Mouse (Mus musculus): ENCODE results near the gene Ift52. TPM values are rescaled to one million over a fixed set of nuclear protein-coding genes. Genes with fewer than 3 reads are reported as not detected.
A peak's percentile ranks its signal among the peaks of the same experiment; 100 is the strongest.

The Ift52 gene
- polyA plus RNA-seq, 1 experiment from 2014 or later, result 32.3 TPM

- Histone ChIP-seq H3K4me3 (ENCODE audit: low read depth, low read length) (no peak overlapping the region), H3K4me2 (replicated peaks; ENCODE audit: low read depth) (no peak overlapping the region), H3K4me1 (replicated peaks; ENCODE audit: control insufficient read depth, insufficient read depth) (no peaks in the 10 kb centered on the region), H3K27ac (replicated peaks) (no peak overlapping the region), H3K9ac (ENCODE audit: low read length) (no peak overlapping the region), H3K9me3 (ENCODE audit: control insufficient read depth, low read length) (no peaks in the 10 kb centered on the region), H3K36me3 (ENCODE audit: control insufficient read depth, insufficient read depth, low read length) (no peaks in the 10 kb centered on the region), H3K27me3 (ENCODE audit: control insufficient read depth, insufficient read depth, low read length) (no peaks in the 10 kb centered on the region)
- DNase-seq (ENCODE audit: low spot score) (no peak), ATAC-seq (ENCODE audit: low FRiP score, low TSS enrichment) (no peak)
- WGBS, result 86% methylated on average over 5 of the region's 5 CpGs
- TF ChIP-seq EP300 (optimal IDR thresholded peaks at IDR 0.05) (no peak), CTCF (IDR thresholded peaks at IDR 0.05; ENCODE audit: low read depth) (no peak)
These were observed 65.4 kb downstream of the Ift52 start for GRCm38 (mm10) chr2:163082591-163082990.

- H3K4me1 ChIP-seq (replicated peaks; ENCODE audit: control insufficient read depth, insufficient read depth), result no peaks in the 10 kb centered on the region
- no peak for DNase-seq (ENCODE audit: low spot score)
- H3K4me3 ChIP-seq (ENCODE audit: low read depth, low read length), result no peak overlapping the region
- no peak overlapping the region for H3K27ac ChIP-seq (replicated peaks)
- 85% methylated on average over 3 of the region's 3 CpGs for WGBS
- H3K27me3 ChIP-seq (ENCODE audit: control insufficient read depth, insufficient read depth, low read length), result no peaks in the 10 kb centered on the region
- no peaks in the 10 kb centered on the region for H3K36me3 ChIP-seq (ENCODE audit: control insufficient read depth, insufficient read depth, low read length)
- no peak for ATAC-seq (ENCODE audit: low FRiP score, low TSS enrichment)
- no peak for TF ChIP-seq CTCF (IDR thresholded peaks at IDR 0.05; ENCODE audit: low read depth)
- no peak for TF ChIP-seq EP300 (optimal IDR thresholded peaks at IDR 0.05)
- H3K9ac ChIP-seq (ENCODE audit: low read length), result no peak overlapping the region
- H3K9me3 ChIP-seq (ENCODE audit: control insufficient read depth, low read length), result no peaks in the 10 kb centered on the region
- H3K4me2 ChIP-seq (replicated peaks; ENCODE audit: low read depth), result no peak overlapping the region
These were observed 67.4 kb downstream of the Ift52 start for GRCm38 (mm10) chr2:163084519-163084918.

GRCm38 (mm10) chr2:163085047-163085446, 67.9 kb downstream of the Ift52 start:
- Histone ChIP-seq H3K27me3 (ENCODE audit: control insufficient read depth, insufficient read depth, low read length) (no peaks in the 10 kb centered on the region), H3K36me3 (ENCODE audit: control insufficient read depth, insufficient read depth, low read length) (no peaks in the 10 kb centered on the region), H3K4me2 (replicated peaks; ENCODE audit: low read depth) (no peak overlapping the region), H3K4me3 (ENCODE audit: low read depth, low read length) (no peak overlapping the region), H3K9ac (ENCODE audit: low read length) (no peak overlapping the region), H3K9me3 (ENCODE audit: control insufficient read depth, low read length) (no peaks in the 10 kb centered on the region), H3K4me1 (replicated peaks; ENCODE audit: control insufficient read depth, insufficient read depth) (no peaks in the 10 kb centered on the region), H3K27ac (replicated peaks) (no peak overlapping the region)
- DNase-seq (ENCODE audit: low spot score), result no peak
- WGBS, result 86% methylated on average over 6 of the region's 6 CpGs
- ATAC-seq (ENCODE audit: low FRiP score, low TSS enrichment), result no peak
- TF ChIP-seq CTCF (IDR thresholded peaks at IDR 0.05; ENCODE audit: low read depth), result no peak
- TF ChIP-seq EP300 (optimal IDR thresholded peaks at IDR 0.05), result no peak

- WGBS, result 76% methylated on average over 8 of the region's 8 CpGs
- DNase-seq (ENCODE audit: low spot score) (no peak), ATAC-seq (ENCODE audit: low FRiP score, low TSS enrichment) (no peak)
- Histone ChIP-seq H3K9me3 (ENCODE audit: control insufficient read depth, low read length) (no peaks in the 10 kb centered on the region), H3K9ac (ENCODE audit: low read length) (no peak overlapping the region), H3K27me3 (ENCODE audit: control insufficient read depth, insufficient read depth, low read length) (no peaks in the 10 kb centered on the region), H3K27ac (replicated peaks) (no peak overlapping the region), H3K4me3 (ENCODE audit: low read depth, low read length) (no peak overlapping the region), H3K36me3 (ENCODE audit: control insufficient read depth, insufficient read depth, low read length) (no peaks in the 10 kb centered on the region), H3K4me1 (replicated peaks; ENCODE audit: control insufficient read depth, insufficient read depth) (no peaks in the 10 kb centered on the region), H3K4me2 (replicated peaks; ENCODE audit: low read depth) (no peak overlapping the region)
- TF ChIP-seq CTCF (IDR thresholded peaks at IDR 0.05; ENCODE audit: low read depth) (no peak), EP300 (optimal IDR thresholded peaks at IDR 0.05) (no peak)
These were observed 69.4 kb downstream of the Ift52 start for GRCm38 (mm10) chr2:163086561-163086960.

GRCm38 (mm10) chr2:163087728-163088127, 70.6 kb downstream of the Ift52 start, which contains the start of gene Gtsf1l:
TSS of gene Gtsf1l (minus strand) at chr2:163087855.
- H3K9me3 ChIP-seq (ENCODE audit: control insufficient read depth, low read length), result no peaks in the 10 kb centered on the region
- H3K4me3 ChIP-seq (ENCODE audit: low read depth, low read length), result no peak within 1 kb of the TSS
- no peak within 1 kb of the TSS for H3K27ac ChIP-seq (replicated peaks)
- TF ChIP-seq EP300 (optimal IDR thresholded peaks at IDR 0.05) (no peak), CTCF (IDR thresholded peaks at IDR 0.05; ENCODE audit: low read depth) (no peak)
- no peaks in the 10 kb centered on the region for H3K4me1 ChIP-seq (replicated peaks; ENCODE audit: control insufficient read depth, insufficient read depth)
- WGBS, result 86% methylated on average over 9 of the region's 9 CpGs
- no peak for DNase-seq (ENCODE audit: low spot score)
- H3K4me2 ChIP-seq (replicated peaks; ENCODE audit: low read depth), result no peak within 1 kb of the TSS
- no peaks in the 10 kb centered on the region for H3K27me3 ChIP-seq (ENCODE audit: control insufficient read depth, insufficient read depth, low read length)
- H3K9ac ChIP-seq (ENCODE audit: low read length), result no peak within 1 kb of the TSS
- no peak for ATAC-seq (ENCODE audit: low FRiP score, low TSS enrichment)
- no peaks in the 10 kb centered on the region for H3K36me3 ChIP-seq (ENCODE audit: control insufficient read depth, insufficient read depth, low read length)

GRCm38 (mm10) chr2:163089475-163090123, 72.4 kb downstream of the Ift52 start:
- ATAC-seq (ENCODE audit: low FRiP score, low TSS enrichment) (no peak), DNase-seq (ENCODE audit: low spot score) (no peak)
- 72% methylated on average over 5 of the region's 5 CpGs for WGBS
- Histone ChIP-seq H3K4me2 (replicated peaks; ENCODE audit: low read depth) (no peak overlapping the region), H3K9me3 (ENCODE audit: control insufficient read depth, low read length) (no peaks in the 10 kb centered on the region), H3K27me3 (ENCODE audit: control insufficient read depth, insufficient read depth, low read length) (no peaks in the 10 kb centered on the region), H3K36me3 (ENCODE audit: control insufficient read depth, insufficient read depth, low read length) (no peaks in the 10 kb centered on the region), H3K4me1 (replicated peaks; ENCODE audit: control insufficient read depth, insufficient read depth) (no peaks in the 10 kb centered on the region), H3K4me3 (ENCODE audit: low read depth, low read length) (no peak overlapping the region), H3K9ac (ENCODE audit: low read length) (no peak overlapping the region), H3K27ac (replicated peaks) (no peak overlapping the region)
- TF ChIP-seq EP300 (optimal IDR thresholded peaks at IDR 0.05) (no peak), CTCF (IDR thresholded peaks at IDR 0.05; ENCODE audit: low read depth) (peak; percentile 70)
